8 mouse cellular contexts compared by ENCODE assay signal in the genomic region with DNA sequence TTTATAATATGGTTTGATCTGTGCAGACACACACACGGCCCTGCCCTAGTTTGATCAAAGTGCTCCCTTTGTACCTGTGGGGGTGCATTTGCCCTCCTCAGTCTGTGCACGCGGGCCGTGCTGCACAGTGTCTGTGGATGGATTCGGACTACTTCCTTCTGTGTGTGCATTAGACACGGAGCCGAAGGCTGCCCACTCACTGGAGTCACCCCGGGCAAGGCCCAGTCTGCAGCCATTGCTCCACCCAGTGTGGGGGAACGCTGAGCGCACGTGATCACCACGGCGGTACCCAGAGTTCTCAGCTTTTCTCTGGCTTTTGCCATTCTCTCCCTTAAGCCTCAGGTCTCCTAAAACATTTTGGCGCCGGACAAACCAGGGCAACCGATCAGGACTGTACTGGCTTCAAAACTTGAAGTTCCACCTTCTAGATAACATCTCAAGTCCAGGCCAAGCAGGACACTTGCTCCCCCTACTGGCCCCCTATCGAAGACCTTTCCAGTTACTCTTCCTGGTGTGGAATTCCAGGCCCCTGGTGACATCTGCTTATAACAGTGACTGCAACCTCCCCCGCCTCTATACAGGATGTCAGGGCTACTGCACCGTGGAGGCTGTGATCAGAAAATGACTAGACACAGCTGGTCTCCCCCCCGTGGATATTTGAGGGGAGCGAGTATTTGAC. TPM values are rescaled to one million over a fixed set of nuclear protein-coding genes. Genes with fewer than 3 reads are reported as not detected.
A peak's percentile ranks its signal among the peaks of the same experiment; 100 is the strongest.
DNase-seq lines count a peak whose midpoint lies in the region; ATAC-seq and TF ChIP-seq lines count a peak whose summit lies in the region.

No protein-coding gene starts in this region.

- H3K27me3 ChIP-seq in C2C12 (ENCODE audit: control insufficient read depth, insufficient read depth, insufficient read length) = no peaks in the 10 kb centered on the region
- peaks cover 19% of the 10 kb centered on the region; the same call in 1 of the 2 replicates for H3K27me3 ChIP-seq in liver, embryonic 15.5 days

- H3K4me1 ChIP-seq in liver, embryonic 15.5 days (replicated peaks) = peaks cover 58% of the 10 kb centered on the region

- no peaks in the 10 kb centered on the region for H3K9me3 ChIP-seq in liver, embryonic 15.5 days (replicated peaks)

- H3K79me2 ChIP-seq in C2C12 (ENCODE audit: control insufficient read depth, insufficient read depth) = no peaks in the 10 kb centered on the region

- peak overlapping the region; percentile 10; the same call in 1 of the 2 replicates for H3K4me2 ChIP-seq in liver, embryonic 15.5 days

- ATAC-seq in liver, embryonic 15.5 days (ENCODE audit: insufficient read depth) = no peak
- ATAC-seq in erythroblast, adult 5-6 weeks (replicated peaks; ENCODE audit: low FRiP score, poor library complexity, severe bottlenecking) = no peak

- H3K36me3 ChIP-seq in C2C12 (ENCODE audit: control insufficient read depth, insufficient read depth) = no peaks in the 10 kb centered on the region
- peaks cover 3% of the 10 kb centered on the region; the same call in 1 of the 2 replicates for H3K36me3 ChIP-seq in liver, embryonic 15.5 days (replicated peaks)

- peak; percentile 13 for TF ChIP-seq CTCF in C2C12 (IDR thresholded peaks at IDR 0.05; ENCODE audit: control insufficient read depth, insufficient read depth, insufficient read length)

- 60% methylated on average over 21 of the region's 21 CpGs for WGBS in liver, embryonic 15.5 days (ENCODE audit: insufficient replicate concordance)

- no peak overlapping the region for H3K27ac ChIP-seq in liver, embryonic 15.5 days (replicated peaks)

- no peak overlapping the region for H3K9ac ChIP-seq in liver, embryonic 15.5 days

- no peaks in the 10 kb centered on the region for H3K79me3 ChIP-seq in C2C12 (ENCODE audit: low read depth)

- H3K4me3 ChIP-seq in C2C12 (ENCODE audit: insufficient read depth, poor library complexity, severe bottlenecking) = no peak overlapping the region
- H3K4me3 ChIP-seq in liver, embryonic 15.5 days (replicated peaks) = no peak overlapping the region

- DNase-seq in MN1 (ENCODE audit: low spot score) = peak; percentile 44
- DNase-seq in cerebellum, postnatal 25 days = peak; percentile 45 to 70
- peak; percentile 30 to 35 for DNase-seq in heart, adult 9 months (ENCODE audit: low spot score in 2 of 2)
- peak; percentile 47 to 73 for DNase-seq in kidney, adult 8-10 months
- peak; percentile 22 for DNase-seq in right cerebral cortex, postnatal 4 days

- H3ac ChIP-seq in C2C12 (ENCODE audit: control insufficient read depth, insufficient read length, low read depth) = no peak overlapping the region

TF ChIP-seq in C2C12, 6 proteins besides CTCF, POLR2A, EP300 and RAD21:
- TF ChIP-seq USF1 (IDR thresholded peaks at IDR 0.05; ENCODE audit: low read depth) = no peak
- TF ChIP-seq MYOG (IDR thresholded peaks at IDR 0.05; ENCODE audit: control insufficient read depth, extremely low read depth, insufficient read length) = no peak
- TF ChIP-seq MYOD1 (IDR thresholded peaks at IDR 0.05; ENCODE audit: control insufficient read depth, insufficient read length, low read depth) = no peak
- TF ChIP-seq MAX (IDR thresholded peaks at IDR 0.05) = no peak
- TF ChIP-seq CEBPB (IDR thresholded peaks at IDR 0.05; ENCODE audit: low read depth) = no peak
- no peak for TF ChIP-seq FOSL1 (IDR thresholded peaks at IDR 0.05; ENCODE audit: insufficient read depth, low read length, poor library complexity, severe bottlenecking)
TF ChIP-seq in C2C12: peak in this region for 0.

RNA-seq across cellular contexts. Expression of a gene that starts 13.4 kb away (rescaled TPM):
- 3.6 TPM for polyA plus RNA-seq in C2C12 (2012; fragmentation: generic; extraction: Trizol)
- polyA plus RNA-seq in liver, embryonic 15.5 days (2015; fragmentation: Nextera tagmentation; extraction: Ambion mirVana) = 20.8 and 24.4 TPM in 2 replicates
- 52.9 and 77.0 TPM in 2 replicates for total RNA-seq in erythroblast, adult 5-6 weeks (2015; ENCODE audit: low replicate concordance)
- 10.2 and 19.8 TPM in 2 replicates for total RNA-seq in erythroblast, adult 5-6 weeks (2017; ENCODE audit: low replicate concordance)
